In genomic region chr16:18518091-18518490, GRCm38 (mm10) we compare ENCODE assay signal across 8 mouse cellular contexts. TPM values are rescaled to one million over a fixed set of nuclear protein-coding genes. Genes with fewer than 3 reads are reported as not detected.
A peak's percentile ranks its signal among the peaks of the same experiment; 100 is the strongest.
DNase-seq lines count a peak whose midpoint lies in the region.

No protein-coding gene starts in this region.

- peak; percentile 29 to 38 for DNase-seq in adrenal gland, postnatal 36 days
- DNase-seq in adrenal gland, adult 8-10 months = no peak
- peak; percentile 25 for DNase-seq in ovary, postnatal 36 days (ENCODE audit: low spot score)
- DNase-seq in ovary, adult 18-20 months (ENCODE audit: low spot score) = no peak
- DNase-seq in lung, postnatal 25 days (ENCODE audit: low spot score) = peak; percentile 3
- peak; percentile 74 to 79 for DNase-seq in thymus, postnatal 36 days
- no peak for DNase-seq in embryo, embryonic 11 days
- no peak for DNase-seq in natural killer cell, adult 2 months (ENCODE audit: low spot score in 2 of 2)

RNA-seq across cellular contexts. Expression of gene Rtl10, which starts 19.4 kb away (rescaled TPM):
- total RNA-seq in adrenal gland, postnatal 36 days (2021) = 1 to 10 TPM; 4.4 to 5.6 TPM
- total RNA-seq in adrenal gland, adult 8-10 months (2022) = 1 to 10 TPM; 4.9 to 8.2 (median 5.1) TPM

RNA-seq across cellular contexts. Expression of gene Gnb1l, which starts 19.6 kb away (rescaled TPM):
- total RNA-seq in adrenal gland, postnatal 36 days (2021) = 1 to 10 TPM; 4.9 to 5.9 TPM
- 1 to 10 TPM; 5.1 to 7.0 (median 6.1) TPM for total RNA-seq in adrenal gland, adult 8-10 months (2022)

Comparison
In these comparisons a context has a peak if more than half of its experiments do, and no peak if none do; other contexts are left out.
1. DNase-seq: peak in adrenal gland, postnatal 36 days (2 of 2), ovary, postnatal 36 days (single experiment), lung, postnatal 25 days (single experiment) and thymus, postnatal 36 days (2 of 2); none in adrenal gland, adult 8-10 months (single experiment), ovary, adult 18-20 months (single experiment), embryo, embryonic 11 days (single experiment) and natural killer cell, adult 2 months (0 of 2).